Mouse (Mus musculus) kidney, postnatal 0 days (tissue): ENCODE data around the gene Slc25a29. TPM values are rescaled to one million over a fixed set of nuclear protein-coding genes. Genes with fewer than 3 reads are reported as not detected.

Experiments
- ATAC-seq: fragments of 200-750 bp; cut with Nextera tagmentation; replicated peaks from 2 replicates; pipeline ENCODE4 v1.8.0; 2017; ENCODE audit warnings: low read depth, moderate number of reproducible peaks, moderate TSS enrichment, moderate library complexity; ENCODE audit not compliant: low FRiP score
- DNase-seq: peaks from one replicate; pipeline ENCODE4 v3.0.0-alpha.2; 2016; ENCODE audit warnings: low spot score
- H3K27ac ChIP-seq: fragments of 300-500 bp; sonication (generic); 2 replicates; pipeline ENCODE4 v1.5.1; 2014; ENCODE audit warnings: mild to moderate bottlenecking
- H3K27me3 ChIP-seq: fragments of 300-500 bp; sonication (generic); 2 replicates; pipeline ENCODE4 v1.6.1; 2014; ENCODE audit warnings: low read length, mixed read lengths; ENCODE audit not compliant: insufficient read depth
- H3K36me3 ChIP-seq: fragments of 300-500 bp; sonication (generic); 2 replicates; pipeline ENCODE4 v1.6.1; 2014; ENCODE audit warnings: low read length, mixed read lengths; ENCODE audit not compliant: insufficient read depth
- H3K4me1 ChIP-seq: fragments of 300-500 bp; sonication (generic); replicated peaks from 2 replicates; pipeline ENCODE4 v1.6.1; 2014; ENCODE audit warnings: antibody characterized with exemption, low read length, mixed read lengths; ENCODE audit not compliant: insufficient read depth
- H3K4me2 ChIP-seq: fragments of 300-500 bp; sonication (generic); 2 replicates; pipeline ENCODE4 v1.6.1; 2014; ENCODE audit warnings: mild to moderate bottlenecking, low read length, moderate library complexity, mixed read lengths
- H3K4me3 ChIP-seq: fragments of 300-500 bp; sonication (generic); replicated peaks from 2 replicates; pipeline ENCODE4 v1.5.1; 2014; ENCODE audit warnings: low read depth, low read length
- H3K9ac ChIP-seq: fragments of 300-500 bp; sonication (generic); 2 replicates; pipeline ENCODE4 v1.6.1; 2014; ENCODE audit warnings: low read depth, low read length
- H3K9me3 ChIP-seq: fragments of 300-500 bp; sonication (generic); replicated peaks from 2 replicates; pipeline ENCODE4 v1.6.1; 2016; ENCODE audit warnings: low read length, inconsistent platforms, mixed read lengths
- CTCF ChIP-seq: IDR thresholded peaks from 2 replicates; pipeline ENCODE4 v1.5.1; 2016; ENCODE audit warnings: antibody characterized with exemption, low read depth, mild to moderate bottlenecking, moderate library complexity
- WGBS: fragments of 180-500 bp; shearing (Covaris S2); extraction: QIAGEN DNeasy Blood & Tissue Kit; methylation state at CpG from one replicate; pipeline ENCODE4 v1.1.7; 2014; 5-methylcytosine and 5-hydroxymethylcytosine counted together
- polyA plus RNA-seq: library from polyadenylated mRNA; unstranded; fragments of >200 nt; fragmentation: Nextera tagmentation; extraction: Ambion mirVana; gene quantifications from 2 replicates; pipeline ENCODE4 v1.2.1, GENCODE M21; 2015

Gene Slc25a29
- polyA plus RNA-seq, 1 experiment from 2014 or later = 6.4 TPM

DNA sequence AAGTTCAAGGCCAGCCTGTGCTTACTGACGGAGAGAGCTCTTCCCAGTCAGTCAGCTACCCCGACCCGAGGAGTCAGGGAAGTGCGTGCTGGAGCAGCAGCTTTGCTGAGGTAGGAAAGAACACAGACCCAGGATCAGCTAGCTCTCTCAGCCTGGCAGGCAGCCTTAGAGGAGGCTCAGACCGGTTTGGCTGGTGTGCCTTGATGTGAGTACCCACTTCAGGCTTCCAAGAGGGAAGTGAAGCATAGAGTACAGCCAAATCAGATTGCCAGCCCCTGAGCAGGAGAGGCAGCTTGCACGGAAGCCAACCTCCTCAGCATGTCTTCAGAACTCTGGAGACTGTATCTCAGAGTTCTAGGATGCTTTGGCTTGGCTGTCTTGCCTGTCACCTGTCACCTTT lies 5.5 kb upstream of the Slc25a29 start:
- Histone ChIP-seq H3K9ac (no peak overlapping the region), H3K27ac (peak overlapping the region; percentile 44), H3K4me1 (peaks cover 19% of the 10 kb centered on the region), H3K9me3 (no peaks in the 10 kb centered on the region), H3K4me3 (no peak overlapping the region), H3K36me3 (0 out of 2 replicates have a peak, but pooled peaks cover 18% of the 10 kb centered on the region), H3K4me2 (no peak overlapping the region), H3K27me3 (no peaks in the 10 kb centered on the region)
- DNase-seq (no peak), ATAC-seq (no peak; the same call in 1 of the 2 replicates)
- TF ChIP-seq CTCF = no peak
- WGBS = 77% methylated on average over 6 of the region's 6 CpGs

DNA sequence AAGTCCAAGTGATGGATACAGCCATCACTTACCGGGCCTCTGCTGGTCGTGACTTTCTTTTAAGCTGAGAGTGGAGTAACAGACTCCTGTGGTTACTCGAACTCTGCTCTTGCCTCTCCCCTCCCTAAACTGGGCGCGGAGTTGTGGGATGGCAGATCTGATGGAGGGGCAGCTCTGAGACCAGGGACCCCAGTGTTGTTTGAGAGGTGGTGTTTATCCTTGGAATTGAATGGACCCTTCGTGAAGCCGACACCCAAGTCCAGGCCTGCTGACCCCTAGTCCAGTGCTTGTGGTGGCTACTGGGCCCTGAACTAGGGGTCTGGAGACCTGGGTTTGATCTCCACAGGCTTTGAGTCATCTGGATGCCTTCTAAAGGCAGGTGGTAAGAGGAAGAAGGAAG lies 1.0 kb upstream of the Slc25a29 start:
- Histone ChIP-seq H3K9me3 (no peaks in the 10 kb centered on the region), H3K9ac (peak overlapping the region; percentile 76), H3K36me3 (0 out of 2 replicates have a peak, but pooled peaks cover 5% of the 10 kb centered on the region), H3K4me1 (peaks cover 44% of the 10 kb centered on the region), H3K27me3 (no peaks in the 10 kb centered on the region), H3K4me2 (peak overlapping the region; percentile 94), H3K27ac (peak overlapping the region; percentile 86), H3K4me3 (peak overlapping the region; percentile 58)
- WGBS = 37% methylated on average over 7 of the region's 7 CpGs
- ATAC-seq = no peak
- TF ChIP-seq CTCF = no peak
- no peak for DNase-seq

- ATAC-seq = no peak; the same call in 1 of the 2 replicates
- H3K9ac ChIP-seq = peak overlapping the region; percentile 76
- H3K4me2 ChIP-seq = peak overlapping the region; percentile 94
- no peaks in the 10 kb centered on the region for H3K9me3 ChIP-seq
- no peaks in the 10 kb centered on the region for H3K27me3 ChIP-seq
- H3K4me3 ChIP-seq = peak overlapping the region; percentile 58
- H3K36me3 ChIP-seq = no peaks in the 10 kb centered on the region
- peaks cover 45% of the 10 kb centered on the region for H3K4me1 ChIP-seq
- no peak for TF ChIP-seq CTCF
- no peak for DNase-seq
- WGBS = 2% methylated on average over 48 of the region's 51 CpGs
- H3K27ac ChIP-seq = peak overlapping the region; percentile 86
Measured at GRCm38 (mm10) chr12:108835208-108835839, 359 bp downstream of the Slc25a29 start.

DNA sequence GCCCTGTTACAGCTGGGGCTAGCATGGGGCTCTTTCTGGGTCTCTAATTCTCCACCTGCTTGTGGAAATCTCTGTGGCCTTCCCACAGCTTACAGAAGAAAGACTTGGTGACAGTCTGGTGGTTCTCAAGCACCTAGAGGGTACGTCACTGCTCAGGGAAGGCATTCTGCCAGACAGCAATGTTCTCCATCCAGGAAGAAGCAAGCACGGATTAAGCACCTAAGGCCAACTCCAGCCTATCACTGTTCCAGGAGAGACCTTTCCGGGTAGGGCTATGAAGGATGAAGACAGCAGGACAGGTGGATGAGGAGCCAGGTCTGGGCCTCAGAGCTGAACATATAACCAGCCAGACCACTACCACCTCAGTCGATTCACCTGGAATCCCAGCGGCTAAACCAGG lies 897 bp downstream of the Slc25a29 start:
- 45% methylated on average over 5 of the region's 5 CpGs for WGBS
- Histone ChIP-seq H3K27me3 (no peaks in the 10 kb centered on the region), H3K27ac (no peak overlapping the region), H3K4me1 (peaks cover 45% of the 10 kb centered on the region), H3K9me3 (no peaks in the 10 kb centered on the region), H3K36me3 (no peaks in the 10 kb centered on the region), H3K4me2 (peak overlapping the region; percentile 94), H3K4me3 (peak overlapping the region; percentile 58), H3K9ac (peak overlapping the region; percentile 76; the same call in 1 of the 2 replicates)
- DNase-seq (no peak), ATAC-seq (no peak)
- TF ChIP-seq CTCF = no peak

GRCm38 (mm10) chr12:108834337-108834736 lies 1.3 kb downstream of the Slc25a29 start:
- Histone ChIP-seq H3K27me3 (no peaks in the 10 kb centered on the region), H3K4me2 (no peak overlapping the region), H3K9me3 (no peaks in the 10 kb centered on the region), H3K36me3 (no peaks in the 10 kb centered on the region), H3K4me1 (peaks cover 45% of the 10 kb centered on the region), H3K27ac (no peak overlapping the region), H3K4me3 (no peak overlapping the region), H3K9ac (no peak overlapping the region)
- no peak for TF ChIP-seq CTCF
- ATAC-seq (no peak), DNase-seq (no peak)
- 62% methylated on average over 3 of the region's 3 CpGs for WGBS

GRCm38 (mm10) chr12:108833408-108833807 lies 2.3 kb downstream of the Slc25a29 start:
- H3K36me3 ChIP-seq = no peaks in the 10 kb centered on the region
- TF ChIP-seq CTCF = no peak
- H3K9me3 ChIP-seq = no peaks in the 10 kb centered on the region
- peaks cover 45% of the 10 kb centered on the region for H3K4me1 ChIP-seq
- no peak for DNase-seq
- H3K4me3 ChIP-seq = no peak overlapping the region
- no peak overlapping the region for H3K4me2 ChIP-seq
- no peak overlapping the region for H3K9ac ChIP-seq
- 85% methylated on average over 3 of the region's 3 CpGs for WGBS
- no peaks in the 10 kb centered on the region for H3K27me3 ChIP-seq
- ATAC-seq = no peak
- H3K27ac ChIP-seq = no peak overlapping the region
